Mouse (Mus musculus) thymus, postnatal 10 days (tissue): ENCODE results near the gene Pde6h.

Source experiments
- DNase-seq, 2 experiments: peaks; one replicate each; pipeline ENCODE4 v3.0.0; 2021; ENCODE audit warnings: low spot score in 2 of 2

Pde6h gene

GRCm38 (mm10) chr6:136980331-136980746 is 56.7 kb downstream of the Pde6h start:
- peak in 1 of 2 experiments; percentile 44 for DNase-seq

GRCm38 (mm10) chr6:136982581-136982980 is 58.9 kb downstream of the Pde6h start:
- no peak for DNase-seq

GRCm38 (mm10) chr6:136983201-136983600 is 59.6 kb downstream of the Pde6h start:
- DNase-seq, result no peak

GRCm38 (mm10) chr6:136986019-136986418 is 62.4 kb downstream of the Pde6h start:
- no peak for DNase-seq

- DNase-seq, result no peak
Measured at GRCm38 (mm10) chr6:136986718-136987117, 63.1 kb downstream of the Pde6h start.

- no peak for DNase-seq
Measured at GRCm38 (mm10) chr6:136988536-136989060, 65.0 kb downstream of the Pde6h start.

GRCm38 (mm10) chr6:136989824-136990497 is 66.3 kb downstream of the Pde6h start:
- no peak for DNase-seq

GRCm38 (mm10) chr6:136990557-136990956 is 66.9 kb downstream of the Pde6h start:
- DNase-seq, result no peak

GRCm38 (mm10) chr6:136993574-136993973 is 69.9 kb downstream of the Pde6h start:
- DNase-seq, result no peak

- no peak for DNase-seq
Measured at GRCm38 (mm10) chr6:136995533-136995932, 71.9 kb downstream of the Pde6h start.

- DNase-seq, result no peak
Measured at GRCm38 (mm10) chr6:136996336-136996735, 72.7 kb downstream of the Pde6h start.

GRCm38 (mm10) chr6:136998181-136998580 is 74.5 kb downstream of the Pde6h start:
- DNase-seq, result no peak

- DNase-seq, result no peak
Measured at GRCm38 (mm10) chr6:136999009-136999408, 75.4 kb downstream of the Pde6h start.

- DNase-seq, result peak in 1 of 2 experiments; percentile 19
Measured at GRCm38 (mm10) chr6:136999707-137000446, 76.2 kb downstream of the Pde6h start.

- no peak for DNase-seq
Measured at GRCm38 (mm10) chr6:137000706-137001105, 77.1 kb downstream of the Pde6h start.

GRCm38 (mm10) chr6:137001267-137002168 is 77.9 kb downstream of the Pde6h start:
- DNase-seq, result no peak

GRCm38 (mm10) chr6:137002169-137002514 is 78.5 kb downstream of the Pde6h start:
- no peak for DNase-seq

- DNase-seq, result no peak
Measured at GRCm38 (mm10) chr6:137004359-137004758, 80.7 kb downstream of the Pde6h start.

- DNase-seq, result no peak
Measured at GRCm38 (mm10) chr6:137011187-137011586, 87.6 kb downstream of the Pde6h start.

- no peak for DNase-seq
Measured at GRCm38 (mm10) chr6:137014346-137014745, 90.7 kb downstream of the Pde6h start.

- DNase-seq, result no peak
Measured at GRCm38 (mm10) chr6:137017216-137017973, 93.8 kb downstream of the Pde6h start.
